Mouse (Mus musculus): ENCODE results near the gene Teddm1b. TPM values are rescaled to one million over a fixed set of nuclear protein-coding genes. Genes with fewer than 3 reads are reported as not detected.

Teddm1b gene
- not detected for polyA plus RNA-seq (2015; fragmentation: Illumina TruSeq; extraction: RNeasy Lipid Tissue Mini Kit (QIAGEN cat#74804); ENCODE audit: low read depth, low replicate concordance)

DNA sequence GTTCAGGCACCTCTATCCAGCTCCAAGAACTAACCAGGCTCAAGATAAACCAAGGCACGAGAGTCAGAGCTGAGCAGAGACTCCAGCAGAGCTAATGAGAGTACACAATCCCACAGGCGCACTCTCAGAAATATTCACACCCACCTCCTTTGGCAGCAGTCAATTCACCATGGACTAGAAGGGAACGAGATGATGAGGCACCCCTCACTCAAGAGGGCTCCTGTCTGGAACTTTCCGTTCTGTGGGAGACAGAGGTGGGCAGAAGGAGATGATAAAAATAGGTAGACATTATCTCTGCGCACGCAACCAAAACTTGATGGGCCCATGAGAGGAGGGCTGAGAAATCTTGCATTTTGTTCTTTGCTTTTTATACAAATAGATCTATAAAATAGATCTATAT lies at the start of gene Teddm1b:
Teddm1b (plus strand) TSS at position 301 of the 400 bp plus-strand sequence.

GRCm38 (mm10) chr1:153844042-153844441 lies 30.1 kb upstream of the Teddm1b start, which contains the start of gene Rgsl1:
TSS of gene Rgsl1 (minus strand) at chr1:153844142.

DNA sequence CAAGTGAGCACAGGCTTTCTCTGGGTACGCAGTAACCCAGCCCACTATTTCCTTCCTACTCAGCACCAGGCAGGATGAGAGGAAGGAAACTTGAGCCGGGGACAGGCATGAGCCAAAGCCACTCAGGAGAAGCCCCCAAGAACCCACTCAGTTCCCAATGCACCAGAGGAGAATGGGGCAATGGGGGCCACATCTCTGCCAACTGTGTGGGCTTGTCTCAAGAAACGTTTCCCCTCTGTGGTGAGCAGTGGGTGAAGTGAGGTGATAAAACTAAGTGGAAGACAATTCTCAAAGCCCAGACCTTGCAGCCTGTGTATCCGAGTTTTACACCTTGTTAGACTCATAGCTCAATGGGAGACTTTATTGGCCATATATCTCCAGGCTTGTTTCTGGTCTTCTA lies 17.3 kb downstream of the Teddm1b start, which contains the start of gene Teddm1a:
Teddm1a (plus strand) TSS at position 301 of the 400 bp plus-strand sequence.

DNA sequence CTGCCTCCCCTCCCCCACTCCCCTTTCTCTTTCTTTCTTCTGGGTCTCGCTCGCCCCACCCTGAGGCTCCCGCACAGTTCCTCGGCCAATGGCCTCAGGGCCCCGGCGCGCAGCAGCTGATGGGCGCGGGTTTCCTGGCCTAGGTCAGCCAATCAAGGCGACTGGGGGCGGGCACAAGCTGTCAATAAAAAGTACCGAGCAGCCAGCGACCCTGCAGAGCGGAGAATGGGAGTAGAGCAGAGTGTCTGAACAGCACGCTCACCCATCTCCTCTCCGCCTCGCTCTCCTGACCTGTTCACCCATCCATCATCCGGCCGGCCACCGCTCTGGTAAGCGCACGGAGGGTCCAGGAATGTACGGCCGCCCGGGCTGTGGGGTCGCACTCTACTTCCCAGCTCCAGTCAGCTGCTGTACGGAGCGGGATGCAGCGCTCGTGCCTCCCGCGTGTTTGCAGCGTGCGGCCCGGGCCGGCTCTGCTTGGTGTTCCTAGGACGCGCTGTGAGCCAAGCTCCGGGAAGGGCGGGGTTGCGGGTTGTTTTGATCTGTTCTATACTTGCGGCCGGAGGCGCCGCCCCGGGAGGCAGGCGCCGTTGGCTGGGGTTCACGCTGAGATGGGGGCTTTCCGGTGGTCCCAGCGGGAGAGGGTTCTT lies 25.7 kb downstream of the Teddm1b start, which contains the start of the genes Glul and Teddm2:
Glul (plus strand) TSS at position 214 of the 650 bp plus-strand sequence.
Teddm2 (minus strand) TSS at position 498 of the 650 bp plus-strand sequence.

Other genes with a start within 250 kb of the Teddm1b start
- gene Rgs8, start 221.3 kb upstream of the Teddm1b start, polyA plus RNA-seq (2015; fragmentation: Illumina TruSeq; extraction: RNeasy Lipid Tissue Mini Kit (QIAGEN cat#74804); ENCODE audit: low read depth, low replicate concordance), result 64.5 TPM
- gene Rgs16, start 134.0 kb upstream of the Teddm1b start, polyA plus RNA-seq (2015; fragmentation: Illumina TruSeq; extraction: RNeasy Lipid Tissue Mini Kit (QIAGEN cat#74804); ENCODE audit: low read depth, low replicate concordance), result 25.5 TPM
- gene Rnasel, start 124.9 kb upstream of the Teddm1b start, polyA plus RNA-seq (2015; fragmentation: Illumina TruSeq; extraction: RNeasy Lipid Tissue Mini Kit (QIAGEN cat#74804); ENCODE audit: low read depth, low replicate concordance), result 12.3 TPM
- gene Rgsl1, start 30.2 kb upstream of the Teddm1b start, polyA plus RNA-seq (2015; fragmentation: Illumina TruSeq; extraction: RNeasy Lipid Tissue Mini Kit (QIAGEN cat#74804); ENCODE audit: low read depth, low replicate concordance), result 1.6 TPM
- gene Teddm1a, start 17.4 kb downstream of the Teddm1b start, polyA plus RNA-seq (2015; fragmentation: Illumina TruSeq; extraction: RNeasy Lipid Tissue Mini Kit (QIAGEN cat#74804); ENCODE audit: low read depth, low replicate concordance), result not detected
- 1,745 TPM for gene Glul, start 25.6 kb downstream of the Teddm1b start, polyA plus RNA-seq (2015; fragmentation: Illumina TruSeq; extraction: RNeasy Lipid Tissue Mini Kit (QIAGEN cat#74804); ENCODE audit: low read depth, low replicate concordance)
- 2.3 TPM for gene Teddm2, start 25.9 kb downstream of the Teddm1b start, polyA plus RNA-seq (2015; fragmentation: Illumina TruSeq; extraction: RNeasy Lipid Tissue Mini Kit (QIAGEN cat#74804); ENCODE audit: low read depth, low replicate concordance)